Mouse (Mus musculus) heart, adult 2 months (tissue): ENCODE data around the gene H2-Eb2.

Experiments
- CTCF ChIP-seq: fragments of 200-600 bp; IDR thresholded peaks from 2 replicates; pipeline ENCODE4 v1.8.1; 2022; ENCODE audit warnings: antibody characterized with exemption, mild to moderate bottlenecking, moderate library complexity
- EP300 ChIP-seq: fragments of 200-500 bp; IDR thresholded peaks from 2 replicates; pipeline ENCODE4 v1.6.1; 2011; ENCODE audit warnings: low read depth, low read length, control low read depth; ENCODE audit not compliant: insufficient read depth
- POLR2A ChIP-seq: fragments of 200-500 bp; IDR thresholded peaks from 2 replicates; pipeline ENCODE4 v1.6.1; 2011; ENCODE audit warnings: mild to moderate bottlenecking, low read depth, low read length, control low read depth; ENCODE audit not compliant: insufficient read depth

DNA sequence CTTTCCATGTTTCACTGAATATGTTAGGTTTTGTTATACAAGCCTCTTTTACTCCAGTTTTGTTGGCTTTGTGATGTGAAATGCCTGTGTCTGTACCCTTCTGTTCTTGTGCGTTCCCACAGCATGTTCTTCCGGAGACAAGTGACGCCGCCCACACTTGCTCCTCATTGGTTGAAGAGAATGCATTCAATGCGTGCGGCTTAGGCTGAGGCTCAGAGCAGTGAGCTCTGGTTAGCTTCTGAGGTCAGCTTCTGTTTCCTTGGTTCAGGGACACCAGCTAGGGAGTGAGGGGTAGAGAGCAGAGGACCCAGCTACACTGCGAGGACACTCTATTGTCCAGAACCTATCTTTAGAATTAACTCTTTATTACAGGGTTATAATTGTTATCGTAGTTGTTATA lies 33.9 kb upstream of the H2-Eb2 start:
- no peak for TF ChIP-seq CTCF
- no peak for TF ChIP-seq EP300
- TF ChIP-seq POLR2A, result no peak
